Mouse (Mus musculus) A20 (cell line): Measurements from ENCODE around the gene Col4a2.

ENCODE experiments used
- DNase-seq: peaks from one replicate; pipeline ENCODE4 v3.0.0-alpha.2; 2011; ENCODE audit warnings: low read depth, low spot score

Col4a2 gene

GRCm38 (mm10) chr8:11357921-11358436, 45.4 kb downstream of the Col4a2 start:
- DNase-seq, result no peak

- no peak for DNase-seq
These were observed 47.2 kb downstream of the Col4a2 start for GRCm38 (mm10) chr8:11359846-11360245.

GRCm38 (mm10) chr8:11361546-11362277, 49.1 kb downstream of the Col4a2 start:
- no peak for DNase-seq

- DNase-seq, result no peak
These were observed 49.9 kb downstream of the Col4a2 start for GRCm38 (mm10) chr8:11362278-11363214.

- no peak for DNase-seq
These were observed 50.9 kb downstream of the Col4a2 start for GRCm38 (mm10) chr8:11363340-11364126.

GRCm38 (mm10) chr8:11366251-11366650, 53.6 kb downstream of the Col4a2 start:
- no peak for DNase-seq

- no peak for DNase-seq
These were observed 54.1 kb downstream of the Col4a2 start for GRCm38 (mm10) chr8:11366741-11367140.

GRCm38 (mm10) chr8:11367670-11368069, 55.1 kb downstream of the Col4a2 start:
- DNase-seq, result no peak

GRCm38 (mm10) chr8:11369526-11370203, 57.1 kb downstream of the Col4a2 start:
- no peak for DNase-seq

- DNase-seq, result no peak
These were observed 58.7 kb downstream of the Col4a2 start for GRCm38 (mm10) chr8:11371347-11371746.

- DNase-seq, result peak; percentile 72
These were observed 59.5 kb downstream of the Col4a2 start for GRCm38 (mm10) chr8:11372080-11372479.

GRCm38 (mm10) chr8:11373643-11374325, 61.2 kb downstream of the Col4a2 start:
- DNase-seq, result no peak

- DNase-seq, result no peak
These were observed 61.9 kb downstream of the Col4a2 start for GRCm38 (mm10) chr8:11374326-11375076.

GRCm38 (mm10) chr8:11375749-11376438, 63.3 kb downstream of the Col4a2 start:
- no peak for DNase-seq

- DNase-seq, result no peak
These were observed 65.0 kb downstream of the Col4a2 start for GRCm38 (mm10) chr8:11377391-11378210.

GRCm38 (mm10) chr8:11379590-11379989, 67.0 kb downstream of the Col4a2 start:
- no peak for DNase-seq

- DNase-seq, result no peak
These were observed 68.9 kb downstream of the Col4a2 start for GRCm38 (mm10) chr8:11381544-11381943.
